Mouse (Mus musculus): ENCODE results near the gene Sik2. TPM values are rescaled to one million over a fixed set of nuclear protein-coding genes. Genes with fewer than 3 reads are reported as not detected.

The Sik2 gene
- polyA plus RNA-seq, 1 experiment from 2014 or later, result 13.1 TPM

DNA sequence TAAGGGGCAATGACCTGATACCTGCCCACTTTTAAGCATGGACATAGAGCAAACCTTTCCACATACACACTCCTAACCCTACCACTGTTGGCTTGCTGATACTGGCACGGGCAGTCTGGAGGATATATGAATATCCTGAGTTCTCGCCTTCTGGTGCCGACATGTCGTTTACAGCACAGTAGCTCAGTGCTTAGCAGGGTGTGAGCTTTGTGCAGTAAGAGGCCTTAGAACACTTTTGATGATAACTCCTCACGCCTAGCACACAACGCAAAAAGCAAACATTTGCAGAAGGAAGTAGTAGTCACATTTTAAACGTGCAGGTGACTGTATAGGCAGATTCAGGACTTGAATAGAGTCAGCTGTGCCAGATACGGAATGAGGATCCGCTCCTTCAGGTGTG lies 159.1 kb downstream of the Sik2 start:
- DNase-seq (ENCODE audit: low spot score, missing footprints), result no peak
- WGBS, result 75% methylated on average over 9 of the region's 9 CpGs
- Histone ChIP-seq H3K4me3 (ENCODE audit: low read depth, low read length) (no peak overlapping the region), H3K9me3 (ENCODE audit: control insufficient read depth, low read length) (no peaks in the 10 kb centered on the region), H3K27me3 (ENCODE audit: control insufficient read depth, insufficient read depth, low read length) (no peaks in the 10 kb centered on the region), H3K9ac (ENCODE audit: low read length) (no peak overlapping the region), H3K36me3 (ENCODE audit: control insufficient read depth, insufficient read depth, low read length) (no peaks in the 10 kb centered on the region), H3K4me2 (no peak overlapping the region), H3K4me1 (ENCODE audit: control insufficient read depth, insufficient read depth, low read length) (peaks cover 2% of the 10 kb centered on the region; the same call in 1 of the 2 replicates), H3K27ac (ENCODE audit: low read depth, low read length) (no peak overlapping the region)
- no peak for ATAC-seq (ENCODE audit: low FRiP score)

DNA sequence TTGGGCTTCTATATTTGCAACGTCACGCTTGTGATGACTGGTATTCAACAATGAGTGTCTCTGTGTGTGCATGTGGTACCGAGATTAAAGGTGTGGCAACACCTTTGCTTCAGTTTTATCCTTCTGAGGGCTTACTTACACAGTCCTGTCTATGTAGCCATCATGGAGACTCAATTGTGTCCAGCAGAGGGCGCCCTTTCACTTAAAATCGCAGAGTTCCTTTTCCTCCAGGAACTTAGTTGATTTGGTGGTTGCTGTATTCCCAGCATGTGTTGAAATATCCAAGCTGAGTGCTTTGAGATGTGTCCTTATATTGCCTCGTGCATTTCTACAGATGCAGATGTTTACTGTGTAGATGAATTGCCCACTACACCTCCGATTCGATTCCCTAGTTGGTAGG lies 159.6 kb downstream of the Sik2 start:
- Histone ChIP-seq H3K4me3 (ENCODE audit: low read depth, low read length) (no peak overlapping the region), H3K36me3 (ENCODE audit: control insufficient read depth, insufficient read depth, low read length) (no peaks in the 10 kb centered on the region), H3K4me1 (ENCODE audit: control insufficient read depth, insufficient read depth, low read length) (no peaks in the 10 kb centered on the region; the same call in 1 of the 2 replicates), H3K27me3 (ENCODE audit: control insufficient read depth, insufficient read depth, low read length) (no peaks in the 10 kb centered on the region), H3K27ac (ENCODE audit: low read depth, low read length) (no peak overlapping the region), H3K9me3 (ENCODE audit: control insufficient read depth, low read length) (no peaks in the 10 kb centered on the region), H3K9ac (ENCODE audit: low read length) (no peak overlapping the region), H3K4me2 (no peak overlapping the region)
- peak; percentile 98 for DNase-seq (ENCODE audit: low spot score, missing footprints)
- WGBS, result 22% methylated on average over 8 of the region's 8 CpGs
- ATAC-seq (ENCODE audit: low FRiP score), result peak; percentile 78

DNA sequence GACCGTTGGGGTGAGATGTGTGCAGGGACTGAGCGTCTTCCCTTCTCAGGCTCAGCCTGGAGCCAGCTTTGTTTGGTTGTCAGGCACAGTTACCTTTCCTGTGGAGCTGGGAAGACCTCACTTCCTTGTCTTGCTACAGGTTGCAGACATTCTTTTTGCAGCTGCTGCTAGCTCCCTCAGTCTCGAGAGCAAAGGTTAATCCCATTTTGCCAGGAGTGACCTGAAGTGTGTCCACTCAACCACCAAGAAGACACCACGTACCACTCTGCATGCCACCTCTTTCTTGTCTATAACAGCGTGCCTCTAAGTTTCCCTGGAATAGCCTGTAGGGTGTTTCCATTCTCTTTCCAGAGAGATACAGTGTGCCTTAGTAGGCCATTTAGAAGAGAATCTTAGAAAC lies 160.1 kb downstream of the Sik2 start:
- Histone ChIP-seq H3K4me2 (no peak overlapping the region), H3K9me3 (ENCODE audit: control insufficient read depth, low read length) (no peaks in the 10 kb centered on the region), H3K9ac (ENCODE audit: low read length) (no peak overlapping the region), H3K27ac (ENCODE audit: low read depth, low read length) (no peak overlapping the region), H3K4me3 (ENCODE audit: low read depth, low read length) (no peak overlapping the region), H3K36me3 (ENCODE audit: control insufficient read depth, insufficient read depth, low read length) (0 out of 2 replicates have a peak, but pooled peaks cover 2% of the 10 kb centered on the region), H3K27me3 (ENCODE audit: control insufficient read depth, insufficient read depth, low read length) (no peaks in the 10 kb centered on the region), H3K4me1 (ENCODE audit: control insufficient read depth, insufficient read depth, low read length) (no peaks in the 10 kb centered on the region; the same call in 1 of the 2 replicates)
- ATAC-seq (ENCODE audit: low FRiP score) (peak; percentile 43; the same call in 1 of the 2 replicates), DNase-seq (ENCODE audit: low spot score, missing footprints) (no peak)
- 63% methylated on average over 5 of the region's 5 CpGs for WGBS

GRCm38 (mm10) chr9:50847606-50848368 lies 161.1 kb downstream of the Sik2 start:
- Histone ChIP-seq H3K27me3 (ENCODE audit: control insufficient read depth, insufficient read depth, low read length) (no peaks in the 10 kb centered on the region), H3K4me3 (ENCODE audit: low read depth, low read length) (no peak overlapping the region), H3K4me1 (ENCODE audit: control insufficient read depth, insufficient read depth, low read length) (no peaks in the 10 kb centered on the region), H3K27ac (ENCODE audit: low read depth, low read length) (no peak overlapping the region), H3K36me3 (ENCODE audit: control insufficient read depth, insufficient read depth, low read length) (0 out of 2 replicates have a peak, but pooled peaks cover 2% of the 10 kb centered on the region), H3K9ac (ENCODE audit: low read length) (no peak overlapping the region), H3K9me3 (ENCODE audit: control insufficient read depth, low read length) (no peaks in the 10 kb centered on the region), H3K4me2 (no peak overlapping the region)
- ATAC-seq (ENCODE audit: low FRiP score) (no peak), DNase-seq (ENCODE audit: low spot score, missing footprints) (no peak)
- WGBS, result 76% methylated on average over 12 of the region's 12 CpGs

- no peak overlapping the region for H3K27ac ChIP-seq (ENCODE audit: low read depth, low read length)
- no peak overlapping the region for H3K4me3 ChIP-seq (ENCODE audit: low read depth, low read length)
- ATAC-seq (ENCODE audit: low FRiP score), result no peak
- H3K9ac ChIP-seq (ENCODE audit: low read length), result no peak overlapping the region
- no peak overlapping the region for H3K4me2 ChIP-seq
- no peaks in the 10 kb centered on the region for H3K9me3 ChIP-seq (ENCODE audit: control insufficient read depth, low read length)
- WGBS, result 89% methylated on average over 6 of the region's 6 CpGs
- H3K36me3 ChIP-seq (ENCODE audit: control insufficient read depth, insufficient read depth, low read length), result 0 out of 2 replicates have a peak, but pooled peaks cover 2% of the 10 kb centered on the region
- no peaks in the 10 kb centered on the region for H3K4me1 ChIP-seq (ENCODE audit: control insufficient read depth, insufficient read depth, low read length)
- DNase-seq (ENCODE audit: low spot score, missing footprints), result no peak
- H3K27me3 ChIP-seq (ENCODE audit: control insufficient read depth, insufficient read depth, low read length), result no peaks in the 10 kb centered on the region
Measured at GRCm38 (mm10) chr9:50847133-50847532, 161.7 kb downstream of the Sik2 start.

DNA sequence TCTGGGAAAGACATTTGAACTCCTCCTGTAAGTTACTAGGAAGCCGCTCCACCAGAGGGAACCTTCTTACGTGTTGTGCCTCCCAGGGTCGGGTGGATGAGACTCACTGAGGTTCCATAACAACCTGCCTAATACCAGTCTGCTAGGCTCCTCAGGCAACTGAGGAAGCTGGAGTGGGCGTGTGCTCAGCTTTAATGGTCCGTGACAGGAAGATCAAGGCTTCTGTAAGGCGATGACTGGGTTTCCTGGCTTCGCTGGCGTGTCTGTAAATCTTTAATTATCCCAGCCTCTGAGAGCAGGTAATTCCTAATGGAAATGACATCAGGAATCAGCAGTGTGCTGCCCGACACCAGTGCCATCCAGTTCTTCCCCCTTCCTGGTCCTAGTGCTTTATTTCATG lies 163.3 kb downstream of the Sik2 start:
- ATAC-seq (ENCODE audit: low FRiP score), result no peak
- 73% methylated on average over 9 of the region's 9 CpGs for WGBS

GRCm38 (mm10) chr9:50845081-50845480 lies 163.8 kb downstream of the Sik2 start, which contains the start of gene Ppp2r1b:
Gene Ppp2r1b, plus strand, starts transcription at chr9:50845301.
- Histone ChIP-seq H3K9me3 (ENCODE audit: control insufficient read depth, low read length) (no peaks in the 10 kb centered on the region), H3K36me3 (ENCODE audit: control insufficient read depth, insufficient read depth, low read length) (0 out of 2 replicates have a peak, but pooled peaks cover 2% of the 10 kb centered on the region), H3K4me1 (ENCODE audit: control insufficient read depth, insufficient read depth, low read length) (no peaks in the 10 kb centered on the region), H3K27ac (ENCODE audit: low read depth, low read length) (no peak within 1 kb of the TSS), H3K4me3 (ENCODE audit: low read depth, low read length) (no peak within 1 kb of the TSS), H3K27me3 (ENCODE audit: control insufficient read depth, insufficient read depth, low read length) (no peaks in the 10 kb centered on the region), H3K4me2 (no peak within 1 kb of the TSS), H3K9ac (ENCODE audit: low read length) (no peak within 1 kb of the TSS)
- WGBS, result 93% methylated on average over 3 of the region's 3 CpGs
- DNase-seq (ENCODE audit: low spot score, missing footprints), result no peak
- no peak for ATAC-seq (ENCODE audit: low FRiP score)

More for the DNA sequence above, 163.3 kb downstream of the Sik2 start:
- no peak overlapping the region for H3K27ac ChIP-seq (ENCODE audit: low read depth, low read length)
- no peaks in the 10 kb centered on the region for H3K9me3 ChIP-seq (ENCODE audit: control insufficient read depth, low read length)
- no peak overlapping the region for H3K4me3 ChIP-seq (ENCODE audit: low read depth, low read length)
- 0 out of 2 replicates have a peak, but pooled peaks cover 2% of the 10 kb centered on the region for H3K36me3 ChIP-seq (ENCODE audit: control insufficient read depth, insufficient read depth, low read length)
- no peak overlapping the region for H3K9ac ChIP-seq (ENCODE audit: low read length)
- no peaks in the 10 kb centered on the region for H3K4me1 ChIP-seq (ENCODE audit: control insufficient read depth, insufficient read depth, low read length)
- no peaks in the 10 kb centered on the region for H3K27me3 ChIP-seq (ENCODE audit: control insufficient read depth, insufficient read depth, low read length)
- no peak overlapping the region for H3K4me2 ChIP-seq
- DNase-seq (ENCODE audit: low spot score, missing footprints), result no peak

Other genes starting within 250 kb of the Sik2 start
- gene Fdxacb1, start 240.8 kb downstream of the Sik2 start, polyA plus RNA-seq (2014; fragmentation: Nextera tagmentation; extraction: Ambion mirVana), result 11.4 and 12.0 TPM in 2 replicates
- gene Alg9, start 234.1 kb downstream of the Sik2 start, polyA plus RNA-seq (2014; fragmentation: Nextera tagmentation; extraction: Ambion mirVana), result 34.1 and 34.4 TPM in 2 replicates
- gene 1110032A03Rik, start 233.6 kb downstream of the Sik2 start, polyA plus RNA-seq (2014; fragmentation: Nextera tagmentation; extraction: Ambion mirVana), result 37.2 and 37.7 TPM in 2 replicates
- gene Ppp2r1b, start 163.8 kb downstream of the Sik2 start, polyA plus RNA-seq (2014; fragmentation: Nextera tagmentation; extraction: Ambion mirVana), result 114 and 126 TPM in 2 replicates
- not detected in 2 replicates for gene Btg4, start 51.8 kb upstream of the Sik2 start, polyA plus RNA-seq (2014; fragmentation: Nextera tagmentation; extraction: Ambion mirVana)
- 1.6 and 2.1 TPM in 2 replicates for gene Layn, start 68.0 kb upstream of the Sik2 start, polyA plus RNA-seq (2014; fragmentation: Nextera tagmentation; extraction: Ambion mirVana)
- not detected in 2 replicates for gene 4833427G06Rik, start 93.0 kb upstream of the Sik2 start, polyA plus RNA-seq (2014; fragmentation: Nextera tagmentation; extraction: Ambion mirVana)
- gene Gm32742, start 156.4 kb upstream of the Sik2 start, polyA plus RNA-seq (2014; fragmentation: Nextera tagmentation; extraction: Ambion mirVana), result not detected in 2 replicates
- 0.05 TPM in 1 of 2 replicates, not detected in the other for gene Pou2af1, start 204.6 kb upstream of the Sik2 start, polyA plus RNA-seq (2014; fragmentation: Nextera tagmentation; extraction: Ambion mirVana)